Mouse (Mus musculus): ENCODE measurements around the gene Nanos3.

The Nanos3 gene

GRCm38 (mm10) chr8:84182833-84183232 lies 2.2 kb downstream of the Nanos3 start:
- DNase-seq (ENCODE audit: low read depth, low spot score), result no peak
- H3K36me3 ChIP-seq (ENCODE audit: control insufficient read depth, insufficient read depth, low read length, poor library complexity, severe bottlenecking), result no peaks in the 10 kb centered on the region

GRCm38 (mm10) chr8:84180530-84181190 lies 4.4 kb downstream of the Nanos3 start:
- H3K27me3 ChIP-seq (ENCODE audit: control insufficient read depth, insufficient read depth, low read length, poor library complexity, severe bottlenecking), result no peaks in the 10 kb centered on the region
- no peak for DNase-seq (ENCODE audit: low read depth, low spot score)
- no peaks in the 10 kb centered on the region for H3K36me3 ChIP-seq (ENCODE audit: control insufficient read depth, insufficient read depth, low read length, poor library complexity, severe bottlenecking)

More at GRCm38 (mm10) chr8:84182833-84183232, 2.2 kb downstream of the Nanos3 start:
- no peaks in the 10 kb centered on the region for H3K27me3 ChIP-seq (ENCODE audit: control insufficient read depth, insufficient read depth, low read length, poor library complexity, severe bottlenecking)

- no peaks in the 10 kb centered on the region for H3K27me3 ChIP-seq (ENCODE audit: control insufficient read depth, insufficient read depth, low read length, poor library complexity, severe bottlenecking)
- no peak for DNase-seq (ENCODE audit: low read depth, low spot score)
- H3K36me3 ChIP-seq (ENCODE audit: control insufficient read depth, insufficient read depth, low read length, poor library complexity, severe bottlenecking), result no peaks in the 10 kb centered on the region
Observed at GRCm38 (mm10) chr8:84179946-84180345, 5.1 kb downstream of the Nanos3 start.

- no peaks in the 10 kb centered on the region for H3K36me3 ChIP-seq (ENCODE audit: control insufficient read depth, insufficient read depth, low read length, poor library complexity, severe bottlenecking)
- DNase-seq (ENCODE audit: low read depth, low spot score), result no peak
- H3K27me3 ChIP-seq (ENCODE audit: control insufficient read depth, insufficient read depth, low read length, poor library complexity, severe bottlenecking), result no peaks in the 10 kb centered on the region
Observed at GRCm38 (mm10) chr8:84178592-84178991, 6.4 kb downstream of the Nanos3 start.

GRCm38 (mm10) chr8:84177405-84177804 lies 7.6 kb downstream of the Nanos3 start:
- H3K36me3 ChIP-seq (ENCODE audit: control insufficient read depth, insufficient read depth, low read length, poor library complexity, severe bottlenecking), result no peaks in the 10 kb centered on the region
- DNase-seq (ENCODE audit: low read depth, low spot score), result no peak
- H3K27me3 ChIP-seq (ENCODE audit: control insufficient read depth, insufficient read depth, low read length, poor library complexity, severe bottlenecking), result no peaks in the 10 kb centered on the region

DNA sequence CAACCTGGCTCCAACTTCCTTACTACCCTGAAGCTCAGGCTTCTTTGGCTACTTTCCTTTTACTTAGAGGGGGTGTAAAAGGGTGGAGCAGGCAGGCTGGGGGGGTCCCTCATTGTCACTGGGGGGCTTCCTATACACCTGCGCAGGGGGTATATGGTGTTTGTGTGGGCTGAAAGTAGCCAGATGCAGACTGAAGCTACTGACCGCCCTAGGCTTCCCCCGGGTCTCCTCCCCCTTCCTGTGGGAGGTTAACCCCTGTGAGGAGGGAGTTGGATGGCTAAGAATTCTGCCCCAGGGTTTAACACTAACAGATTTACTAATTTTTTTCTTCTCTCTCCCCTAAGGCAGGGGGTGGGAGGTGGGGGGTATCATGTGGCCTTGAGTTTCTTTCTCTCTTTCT lies 8.5 kb downstream of the Nanos3 start:
- DNase-seq (ENCODE audit: low read depth, low spot score), result no peak
- Histone ChIP-seq H3K36me3 (ENCODE audit: control insufficient read depth, insufficient read depth, low read length, poor library complexity, severe bottlenecking) (no peaks in the 10 kb centered on the region), H3K27me3 (ENCODE audit: control insufficient read depth, insufficient read depth, low read length, poor library complexity, severe bottlenecking) (no peaks in the 10 kb centered on the region)

DNA sequence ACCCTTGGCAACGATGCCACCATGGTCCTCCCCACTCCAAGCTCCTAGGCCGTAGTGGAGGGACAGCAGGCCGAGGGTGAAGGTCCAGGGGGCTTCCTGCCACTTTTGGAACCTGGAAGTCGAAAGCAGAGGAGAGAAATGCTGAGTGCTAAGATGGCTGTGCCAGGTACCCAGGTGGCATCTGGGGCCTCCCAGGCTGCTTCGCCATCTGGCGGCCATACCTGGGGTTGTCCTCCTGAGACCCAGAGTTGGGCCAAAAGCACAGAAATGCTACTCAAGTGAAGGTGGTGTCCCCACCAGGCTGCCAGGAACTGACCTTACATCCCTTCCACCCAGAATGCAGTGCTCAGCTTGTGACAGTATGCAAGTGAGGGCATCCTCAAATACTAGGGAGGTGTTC lies 11.2 kb downstream of the Nanos3 start:
- DNase-seq (ENCODE audit: low read depth, low spot score), result peak; percentile 60
- Histone ChIP-seq H3K36me3 (ENCODE audit: control insufficient read depth, insufficient read depth, low read length, poor library complexity, severe bottlenecking) (no peaks in the 10 kb centered on the region), H3K27me3 (ENCODE audit: control insufficient read depth, insufficient read depth, low read length, poor library complexity, severe bottlenecking) (no peaks in the 10 kb centered on the region)

GRCm38 (mm10) chr8:84170096-84170495 lies 14.9 kb downstream of the Nanos3 start:
- no peak for DNase-seq (ENCODE audit: low read depth, low spot score)
- Histone ChIP-seq H3K27me3 (ENCODE audit: control insufficient read depth, insufficient read depth, low read length, poor library complexity, severe bottlenecking) (no peaks in the 10 kb centered on the region), H3K36me3 (ENCODE audit: control insufficient read depth, insufficient read depth, low read length, poor library complexity, severe bottlenecking) (no peaks in the 10 kb centered on the region)

DNA sequence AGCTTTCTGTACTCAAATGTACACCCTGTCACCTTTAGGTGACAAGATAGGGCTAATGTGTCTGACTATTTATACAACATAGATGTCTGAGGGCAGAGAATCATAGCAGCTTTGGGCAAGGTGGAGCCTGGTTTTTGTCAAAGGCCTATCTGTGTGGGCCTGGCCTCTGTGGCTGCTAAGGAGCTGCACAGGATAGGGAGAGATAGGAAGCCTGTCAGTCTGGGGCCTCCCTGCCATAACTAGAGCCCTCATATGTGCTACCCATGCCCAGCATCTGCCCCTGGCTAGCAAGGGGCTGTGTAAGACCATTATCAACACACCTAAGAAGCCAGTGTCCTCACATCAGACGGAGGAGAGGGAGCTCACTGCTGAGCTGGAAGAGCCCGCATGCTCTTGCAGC lies 17.3 kb downstream of the Nanos3 start:
- no peaks in the 10 kb centered on the region for H3K36me3 ChIP-seq (ENCODE audit: control insufficient read depth, insufficient read depth, low read length, poor library complexity, severe bottlenecking)
- DNase-seq (ENCODE audit: low read depth, low spot score), result no peak
- H3K27me3 ChIP-seq (ENCODE audit: control insufficient read depth, insufficient read depth, low read length, poor library complexity, severe bottlenecking), result no peaks in the 10 kb centered on the region

DNA sequence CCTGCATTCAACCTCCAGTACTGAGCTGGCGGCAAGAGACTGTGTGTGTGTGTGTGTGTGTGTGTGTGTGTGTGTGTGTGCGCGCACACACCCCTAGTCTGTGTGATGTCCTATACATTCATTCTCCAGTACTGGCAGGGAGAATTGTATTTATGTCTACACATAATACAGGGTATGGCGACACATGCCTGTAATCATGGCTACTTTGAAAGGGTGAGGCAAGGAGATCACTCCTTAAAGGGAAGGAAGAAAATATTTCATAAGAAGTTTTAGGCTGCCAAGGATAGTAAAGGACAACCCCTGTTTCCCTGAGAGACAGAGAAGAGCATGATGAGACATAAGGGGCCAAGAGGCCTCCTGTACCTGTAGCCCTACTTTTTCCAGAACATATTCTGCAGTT lies 27.4 kb downstream of the Nanos3 start:
- Histone ChIP-seq H3K36me3 (ENCODE audit: control insufficient read depth, insufficient read depth, low read length, poor library complexity, severe bottlenecking) (no peaks in the 10 kb centered on the region), H3K27me3 (ENCODE audit: control insufficient read depth, insufficient read depth, low read length, poor library complexity, severe bottlenecking) (no peaks in the 10 kb centered on the region)
- DNase-seq (ENCODE audit: low read depth, low spot score), result no peak

DNA sequence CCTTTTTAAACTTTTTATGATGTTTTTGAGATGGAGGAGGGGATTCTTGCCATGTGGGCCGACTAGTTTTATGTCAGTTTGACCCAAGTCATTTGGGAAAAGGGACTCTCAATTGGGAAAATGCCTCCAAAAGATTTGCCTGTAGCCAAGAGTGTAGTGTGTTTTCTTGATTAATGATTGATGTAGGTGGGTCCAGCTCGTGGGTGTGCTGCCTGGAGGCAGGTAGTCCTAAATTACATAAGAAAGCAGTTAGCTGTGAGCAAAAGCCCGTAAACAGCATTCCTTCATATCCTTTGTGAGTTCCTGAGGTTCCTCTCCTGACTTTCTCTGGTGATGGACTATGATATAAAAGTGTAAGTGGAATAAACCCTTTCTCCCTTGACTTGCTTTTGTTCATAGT lies 35.8 kb downstream of the Nanos3 start:
- no peaks in the 10 kb centered on the region; the same call in 1 of the 2 replicates for H3K36me3 ChIP-seq (ENCODE audit: control insufficient read depth, insufficient read depth, low read length, poor library complexity, severe bottlenecking)
- H3K27me3 ChIP-seq (ENCODE audit: control insufficient read depth, insufficient read depth, low read length, poor library complexity, severe bottlenecking), result no peaks in the 10 kb centered on the region
- DNase-seq (ENCODE audit: low read depth, low spot score), result no peak

DNA sequence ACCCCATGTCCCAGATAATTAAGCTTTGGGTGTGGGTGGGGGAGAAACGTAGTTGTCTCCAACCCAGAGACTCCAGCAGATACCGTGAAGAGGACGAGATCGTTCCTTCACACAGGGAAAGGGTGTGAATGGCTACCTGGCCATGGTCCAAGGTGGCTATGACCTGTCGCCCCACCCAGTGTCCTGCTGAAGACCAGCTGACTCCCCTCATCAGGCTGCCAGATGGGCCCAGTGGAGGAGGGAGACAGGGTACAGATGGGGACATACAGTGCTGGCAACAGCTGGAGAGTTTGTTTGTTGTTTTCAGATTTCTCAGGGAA lies 36.5 kb downstream of the Nanos3 start:
- peak; percentile 8 for DNase-seq (ENCODE audit: low read depth, low spot score)
- no peaks in the 10 kb centered on the region for H3K27me3 ChIP-seq (ENCODE audit: control insufficient read depth, insufficient read depth, low read length, poor library complexity, severe bottlenecking)
- no peaks in the 10 kb centered on the region; the same call in 1 of the 2 replicates for H3K36me3 ChIP-seq (ENCODE audit: control insufficient read depth, insufficient read depth, low read length, poor library complexity, severe bottlenecking)

DNA sequence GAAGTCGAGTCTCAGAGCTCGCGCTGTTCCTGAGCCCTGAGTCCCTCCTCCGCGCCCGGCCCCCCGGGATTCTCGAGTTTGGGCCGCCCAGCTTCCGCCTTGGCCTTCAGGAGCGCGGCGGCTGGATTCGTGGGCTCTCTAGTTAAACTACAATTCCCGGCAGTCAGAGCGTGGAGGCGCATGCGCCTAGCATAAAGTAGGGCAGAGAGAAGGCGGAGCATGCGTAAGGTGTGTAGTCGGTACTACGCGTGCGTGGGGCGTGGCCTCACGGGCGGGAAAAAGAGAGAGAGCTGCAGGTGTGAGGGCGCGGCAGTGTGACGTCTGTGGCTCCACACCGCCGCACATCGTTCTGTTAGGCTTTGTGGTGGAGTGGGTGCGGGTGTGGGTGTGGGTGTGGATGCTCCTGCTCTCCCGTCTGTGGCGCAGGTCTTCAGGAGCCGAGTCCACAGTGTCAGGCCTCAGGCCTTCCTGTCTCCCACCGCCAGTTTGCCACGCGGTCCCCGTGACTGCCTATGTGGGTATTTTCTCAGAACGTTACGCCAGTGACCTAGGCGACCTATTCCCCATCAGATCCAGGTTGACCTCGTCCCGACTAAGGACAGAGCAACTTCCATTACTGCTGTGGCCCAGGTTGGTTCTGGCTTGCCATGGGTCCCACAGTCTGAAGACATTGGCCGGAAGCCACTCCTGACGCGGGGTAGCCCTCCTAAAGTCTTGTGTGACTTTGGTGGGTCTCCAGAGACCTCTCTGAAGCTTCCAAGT lies 37.1 kb downstream of the Nanos3 start, which contains the start of the genes Cc2d1a and 4930432K21Rik:
Cc2d1a (minus strand) TSS at position 168 of the 762 bp plus-strand sequence.
4930432K21Rik (plus strand) TSS at position 257 of the 762 bp plus-strand sequence.
- Histone ChIP-seq H3K36me3 (ENCODE audit: control insufficient read depth, insufficient read depth, low read length, poor library complexity, severe bottlenecking) (peaks cover 2% of the 10 kb centered on the region; the same call in 1 of the 2 replicates), H3K27me3 (ENCODE audit: control insufficient read depth, insufficient read depth, low read length, poor library complexity, severe bottlenecking) (no peaks in the 10 kb centered on the region)
- DNase-seq (ENCODE audit: low read depth, low spot score), result peak; percentile 97

DNA sequence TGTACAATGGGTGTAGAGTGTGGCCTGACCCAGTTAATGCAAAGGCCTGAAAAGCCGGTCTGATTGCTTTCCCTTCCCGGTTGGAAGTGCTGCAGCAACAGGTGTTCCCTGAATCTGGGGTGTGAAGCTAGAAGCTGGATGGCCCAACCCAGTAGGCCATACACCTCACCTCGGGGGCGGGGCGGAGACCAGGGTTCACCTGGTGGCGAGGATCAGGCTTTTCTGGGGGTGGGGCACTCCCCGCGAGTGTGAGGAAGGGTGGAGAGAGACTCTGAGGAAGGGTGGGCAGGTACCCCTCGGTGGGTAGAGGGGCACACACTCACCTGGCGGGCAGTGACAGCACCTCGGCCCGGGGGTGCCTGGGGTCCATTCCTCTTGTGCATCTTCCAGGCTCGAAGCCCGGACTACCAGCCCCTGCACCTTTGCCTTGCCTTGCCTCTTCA lies 37.7 kb downstream of the Nanos3 start:
- Histone ChIP-seq H3K27me3 (ENCODE audit: control insufficient read depth, insufficient read depth, low read length, poor library complexity, severe bottlenecking) (no peaks in the 10 kb centered on the region), H3K36me3 (ENCODE audit: control insufficient read depth, insufficient read depth, low read length, poor library complexity, severe bottlenecking) (peaks cover 2% of the 10 kb centered on the region)
- no peak for DNase-seq (ENCODE audit: low read depth, low spot score)

- no peaks in the 10 kb centered on the region for H3K27me3 ChIP-seq (ENCODE audit: control insufficient read depth, insufficient read depth, low read length, poor library complexity, severe bottlenecking)
- H3K36me3 ChIP-seq (ENCODE audit: control insufficient read depth, insufficient read depth, low read length, poor library complexity, severe bottlenecking), result peaks cover 4% of the 10 kb centered on the region
- no peak for DNase-seq (ENCODE audit: low read depth, low spot score)
Observed at GRCm38 (mm10) chr8:84144636-84145245, 40.3 kb downstream of the Nanos3 start.

Data from splenic B cell, adult 2 months (primary cell).